Mouse (Mus musculus): ENCODE results near the gene Chrng. TPM values are rescaled to one million over a fixed set of nuclear protein-coding genes. Genes with fewer than 3 reads are reported as not detected.

Gene Chrng
- polyA plus RNA-seq, 1 experiment from 2014 or later: 0.30 TPM

DNA sequence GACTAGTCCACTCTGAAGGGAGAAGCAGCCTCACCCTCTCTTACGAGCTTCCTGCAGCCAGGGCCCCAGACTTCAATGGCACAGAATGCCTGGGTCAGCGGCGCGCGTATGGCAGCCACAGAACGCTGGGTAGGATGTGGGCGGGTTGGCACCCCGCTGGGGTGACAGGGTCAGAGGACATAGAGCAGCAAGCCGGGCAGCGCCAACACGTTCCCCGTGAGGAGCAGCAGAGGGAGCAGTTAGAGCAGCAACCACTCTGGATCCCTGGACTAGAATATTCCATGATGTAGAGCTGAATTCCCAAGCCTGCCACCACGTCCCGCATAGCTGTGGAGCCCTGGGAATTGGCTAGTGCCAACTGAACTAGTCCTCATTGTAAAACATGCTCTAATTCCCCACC lies 54.0 kb downstream of the Chrng start:
- Histone ChIP-seq H3K4me3 (ENCODE audit: low read length) (no peak overlapping the region), H3K4me1 (ENCODE audit: control insufficient read depth, insufficient read depth, low read length) (no peaks in the 10 kb centered on the region), H3K9ac (ENCODE audit: low read depth, low read length) (no peak overlapping the region), H3K9me3 (ENCODE audit: control insufficient read depth, low read length) (no peaks in the 10 kb centered on the region), H3K27ac (ENCODE audit: low read depth, low read length) (no peak overlapping the region), H3K27me3 (ENCODE audit: control insufficient read depth, insufficient read depth, low read length) (peaks cover 34% of the 10 kb centered on the region), H3K36me3 (ENCODE audit: control insufficient read depth, insufficient read depth, low read length) (no peaks in the 10 kb centered on the region), H3K4me2 (replicated peaks; ENCODE audit: low read depth, low read length) (no peak overlapping the region)
- no peak for ATAC-seq (ENCODE audit: low FRiP score, low TSS enrichment)
- 11% methylated on average over 14 of the region's 14 CpGs for WGBS

DNA sequence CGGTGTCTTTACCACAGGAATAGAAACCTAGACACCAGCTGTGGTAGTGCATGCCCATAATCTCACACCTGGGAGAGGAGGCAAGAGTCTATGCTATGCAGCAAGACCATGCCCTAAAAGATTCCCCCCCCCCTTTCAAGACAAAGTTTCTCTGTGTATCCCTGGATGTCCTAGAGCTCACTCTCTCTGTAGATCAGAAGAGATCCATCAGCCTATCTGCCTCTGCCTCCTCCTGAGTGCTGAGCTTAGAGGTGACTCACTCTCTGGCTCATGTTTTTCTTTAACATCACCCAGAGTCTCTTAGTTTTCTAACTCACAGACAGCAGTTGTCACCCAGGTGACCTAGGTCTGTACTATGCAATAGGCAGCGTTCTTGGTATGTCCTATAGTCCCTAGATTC lies 54.9 kb downstream of the Chrng start:
- Histone ChIP-seq H3K4me2 (replicated peaks; ENCODE audit: low read depth, low read length) (no peak overlapping the region), H3K9me3 (ENCODE audit: control insufficient read depth, low read length) (no peaks in the 10 kb centered on the region), H3K27me3 (ENCODE audit: control insufficient read depth, insufficient read depth, low read length) (peaks cover 42% of the 10 kb centered on the region), H3K4me1 (ENCODE audit: control insufficient read depth, insufficient read depth, low read length) (peaks cover under 1% of the 10 kb centered on the region; the same call in 1 of the 2 replicates), H3K36me3 (ENCODE audit: control insufficient read depth, insufficient read depth, low read length) (no peaks in the 10 kb centered on the region), H3K27ac (ENCODE audit: low read depth, low read length) (no peak overlapping the region), H3K9ac (ENCODE audit: low read depth, low read length) (no peak overlapping the region), H3K4me3 (ENCODE audit: low read length) (no peak overlapping the region)
- no peak for ATAC-seq (ENCODE audit: low FRiP score, low TSS enrichment)
- 92% methylated on average over 2 of the region's 2 CpGs for WGBS

Other genes with a start within 250 kb of the Chrng start
- gene Alppl2, start 114.7 kb upstream of the Chrng start, polyA plus RNA-seq (2014; fragmentation: Nextera tagmentation; extraction: Ambion mirVana): not detected in 2 replicates
- not detected in 2 replicates for gene Alpi, start 103.1 kb upstream of the Chrng start, polyA plus RNA-seq (2014; fragmentation: Nextera tagmentation; extraction: Ambion mirVana)
- not detected in 2 replicates for gene Akp3, start 79.7 kb upstream of the Chrng start, polyA plus RNA-seq (2014; fragmentation: Nextera tagmentation; extraction: Ambion mirVana)
- 0.11 and 0.20 TPM in 2 replicates for gene Ecel1, start 48.1 kb upstream of the Chrng start, polyA plus RNA-seq (2014; fragmentation: Nextera tagmentation; extraction: Ambion mirVana)
- not detected in 2 replicates for gene Prss56, start 21.3 kb upstream of the Chrng start, polyA plus RNA-seq (2014; fragmentation: Nextera tagmentation; extraction: Ambion mirVana)
- gene Chrnd, start 14.1 kb upstream of the Chrng start, polyA plus RNA-seq (2014; fragmentation: Nextera tagmentation; extraction: Ambion mirVana): 0.13 and 0.62 TPM in 2 replicates
- gene Eif4e2, start 9.3 kb downstream of the Chrng start, polyA plus RNA-seq (2014; fragmentation: Nextera tagmentation; extraction: Ambion mirVana): 122 and 150 TPM in 2 replicates
- gene Efhd1, start 59.7 kb downstream of the Chrng start, polyA plus RNA-seq (2014; fragmentation: Nextera tagmentation; extraction: Ambion mirVana): 2.6 and 3.6 TPM in 2 replicates
- 53.2 and 61.3 TPM in 2 replicates for gene Gigyf2, start 122.3 kb downstream of the Chrng start, polyA plus RNA-seq (2014; fragmentation: Nextera tagmentation; extraction: Ambion mirVana)
- 0.30 and 0.60 TPM in 2 replicates for gene Kcnj13, start 190.1 kb downstream of the Chrng start, polyA plus RNA-seq (2014; fragmentation: Nextera tagmentation; extraction: Ambion mirVana)